Mouse (Mus musculus) left cerebral cortex, adult 18-20 months (tissue): ENCODE results near the gene Rab26. TPM values are rescaled to one million over a fixed set of nuclear protein-coding genes. Genes with fewer than 3 reads are reported as not detected.

Source experiments
- DNase-seq, 2 experiments: peaks; one replicate each; pipeline ENCODE4 v3.0.0; 2021 to 2022; ENCODE audit warnings: low spot score in 2 of 2, mixed read lengths in 1 of 2
- total RNA-seq, 2 experiments: library from RNA; stranded (reverse); gene quantifications; 2 replicates each; pipeline ENCODE4 v1.2.3; 2021

The Rab26 gene
- total RNA-seq, 2 experiments from 2014 or later = 45.8 to 50.0 TPM

DNA sequence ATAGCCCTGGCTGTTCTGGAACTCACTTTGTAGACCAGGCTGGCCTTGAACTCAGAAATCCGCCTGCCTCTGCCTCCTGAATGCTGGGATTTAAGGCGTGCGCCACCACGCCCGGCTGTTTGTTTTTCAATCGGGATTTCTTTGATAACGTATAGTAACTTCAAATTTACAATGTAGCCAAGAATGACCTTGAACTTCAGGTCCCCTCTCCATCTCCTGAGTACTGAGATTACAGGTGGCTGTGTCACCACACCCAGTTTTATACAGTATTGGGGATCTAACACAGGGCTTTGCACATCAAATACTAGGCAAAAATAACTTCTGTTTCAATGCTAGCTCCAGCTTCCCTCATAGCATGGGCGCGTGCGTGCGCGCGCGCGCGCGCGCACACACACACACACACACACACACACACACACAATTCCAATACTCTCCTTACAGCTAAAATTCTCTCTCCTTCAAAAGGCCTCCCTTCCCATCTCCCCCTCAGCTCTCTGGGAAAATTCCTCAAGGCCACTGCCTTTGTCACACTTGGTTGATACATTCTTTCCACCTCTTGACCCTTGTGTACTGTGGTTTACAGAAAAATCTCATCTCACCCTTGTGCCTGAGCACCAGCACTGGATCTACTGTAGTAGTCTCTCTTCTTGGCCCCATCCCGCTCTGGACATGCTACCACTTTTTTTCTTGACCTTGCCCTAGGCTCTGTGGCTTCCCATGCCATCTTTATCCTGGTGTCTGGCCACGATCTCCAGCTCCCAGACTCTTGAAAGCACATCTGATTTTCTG is 52.8 kb downstream of the Rab26 start:
- DNase-seq = no peak

DNA sequence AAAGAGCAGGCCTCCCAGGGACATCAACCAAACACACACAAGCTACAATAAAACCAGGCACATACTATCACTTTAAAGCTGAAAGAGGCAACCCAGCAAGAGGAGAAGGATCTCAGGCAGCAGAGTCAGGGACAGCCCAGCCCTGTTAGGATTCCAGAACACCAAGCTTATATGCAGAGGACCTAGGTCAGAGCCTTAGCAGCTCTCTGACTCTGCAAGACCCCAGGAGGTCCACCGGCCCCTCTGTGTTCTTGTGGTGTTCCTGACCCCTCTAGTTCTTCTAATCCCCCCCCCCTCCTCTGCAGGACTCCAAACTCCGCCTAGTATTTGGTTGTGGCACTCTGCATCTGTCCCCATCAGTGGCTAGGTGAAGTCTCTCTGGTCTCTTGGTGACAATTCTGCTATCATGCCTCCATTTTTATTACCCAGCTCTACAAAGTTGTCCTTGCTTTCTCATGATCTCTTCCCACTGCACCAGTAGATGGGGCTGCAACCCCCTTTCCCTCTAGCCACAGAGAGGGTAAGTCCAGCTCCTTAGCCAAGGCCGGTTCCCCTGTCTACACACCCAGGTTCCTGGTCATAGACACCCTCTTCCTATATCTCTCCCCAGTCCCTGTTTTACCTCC is 53.7 kb downstream of the Rab26 start:
- no peak for DNase-seq

DNA sequence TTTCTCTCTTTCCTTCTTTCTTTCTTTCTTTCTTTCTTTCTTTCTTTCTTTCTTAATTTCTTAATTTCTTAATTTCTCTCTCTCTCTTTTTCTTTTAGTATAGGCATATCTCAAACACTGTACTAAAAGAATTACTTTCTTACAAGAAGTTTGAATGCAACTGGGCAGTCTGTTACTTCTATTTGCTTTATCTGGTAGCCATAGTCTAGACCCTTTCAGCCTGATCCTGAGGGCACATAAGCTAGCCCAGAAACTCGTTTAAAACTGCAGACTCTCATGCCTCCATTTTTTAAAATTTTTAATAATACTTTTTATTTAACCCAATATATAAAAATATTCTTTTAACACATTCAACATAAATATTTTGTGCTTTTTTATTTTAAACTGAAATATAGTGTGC is 54.6 kb downstream of the Rab26 start:
- DNase-seq = no peak

DNA sequence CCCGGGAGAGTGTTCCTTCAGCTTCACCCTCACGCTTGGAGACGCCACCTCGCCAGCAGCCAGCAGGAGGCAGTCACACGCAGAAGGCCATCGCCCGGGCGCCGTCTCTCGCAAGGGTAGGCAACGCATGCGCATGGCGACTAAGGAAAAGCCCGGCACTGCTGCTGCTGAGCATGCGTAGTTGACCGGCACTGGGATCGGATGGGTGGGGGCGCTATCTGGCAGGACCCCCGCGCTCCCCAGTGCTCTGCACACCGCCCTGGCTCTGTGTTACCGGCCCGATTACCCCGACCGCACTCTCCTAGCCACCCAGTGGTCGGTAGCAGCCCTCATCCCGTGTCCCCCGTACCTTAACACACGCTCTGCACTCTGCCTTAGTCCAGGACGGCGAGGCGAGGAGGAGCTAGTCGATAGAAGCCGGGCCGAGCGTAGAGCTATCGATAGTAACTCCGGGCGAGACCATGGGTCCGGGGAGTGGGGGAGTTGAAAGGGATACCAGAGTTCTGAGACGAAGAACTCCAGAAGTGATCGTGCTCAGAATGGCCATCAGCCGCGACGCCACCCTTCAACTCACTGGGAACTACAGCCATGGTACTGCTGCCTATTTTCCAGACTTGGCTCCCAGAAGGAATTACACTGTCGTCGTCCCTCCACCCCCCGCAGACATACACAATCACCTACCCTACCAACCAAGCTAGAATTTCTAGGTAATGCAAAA is 55.2 kb downstream of the Rab26 start, which contains the start of gene Mlst8:
Gene Mlst8, minus strand, starts transcription at position 416 of the 718 bp plus-strand sequence.
- peak; percentile 99 for DNase-seq

DNA sequence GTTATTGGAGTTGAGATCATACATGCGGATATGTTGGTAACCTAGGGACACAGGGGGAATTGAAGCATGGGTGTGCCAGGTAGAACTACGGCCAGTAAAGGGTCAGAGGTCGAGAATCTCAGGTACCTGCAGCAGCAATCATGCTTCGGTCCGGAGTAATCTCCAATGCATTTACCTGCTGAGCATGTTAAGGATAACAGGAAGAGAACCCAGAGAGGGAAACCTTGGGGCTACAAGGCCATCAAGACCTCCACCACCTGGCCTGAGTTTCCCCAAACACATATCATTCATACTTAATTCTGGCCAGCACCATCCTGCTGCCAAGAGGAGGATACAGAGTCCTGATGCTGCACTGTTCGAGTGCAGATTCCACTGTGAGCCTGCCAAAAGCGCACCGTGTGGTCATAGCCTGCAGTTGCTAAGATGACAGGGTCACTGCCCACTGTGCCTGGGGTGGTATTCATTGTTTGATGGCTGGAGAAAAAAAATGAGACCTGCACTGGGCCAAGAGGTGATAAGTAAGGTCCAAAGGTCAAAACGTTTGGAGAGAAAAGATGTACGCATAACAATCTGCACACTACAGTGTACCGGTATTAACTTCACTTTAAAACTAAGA is 55.9 kb downstream of the Rab26 start:
- DNase-seq = no peak

Other genes with a start within 250 kb of the Rab26 start
- 1 to 10 TPM in 1 of 2 experiments, under 1 TPM in 1; 0.91 to 1.3 TPM for gene Abca17, start 183.1 kb downstream of the Rab26 start, total RNA-seq
- 10 to 100 TPM; 66.5 to 69.8 TPM for gene Abca3, start 182.3 kb downstream of the Rab26 start, total RNA-seq
- gene Rnps1, start 119.6 kb downstream of the Rab26 start, total RNA-seq = 100 to 1,000 TPM; 129 to 133 TPM
- 10 to 100 TPM; 28.0 to 28.7 TPM for gene Eci1, start 107.6 kb downstream of the Rab26 start, total RNA-seq
- gene Dnase1l2, start 91.1 kb downstream of the Rab26 start, total RNA-seq = 10 to 100 TPM; 10.0 to 10.1 TPM
- gene E4f1, start 63.9 kb downstream of the Rab26 start, total RNA-seq = 10 to 100 TPM; 32.5 to 34.3 TPM
- gene Pgp, start 63.8 kb downstream of the Rab26 start, total RNA-seq = 10 to 100 TPM; 69.6 to 70.1 TPM
- 1 to 10 TPM; 2.0 to 2.1 TPM for gene Bricd5, start 60.3 kb downstream of the Rab26 start, total RNA-seq
- 10 to 100 TPM; 34.9 to 35.3 TPM for gene Mlst8, start 55.1 kb downstream of the Rab26 start, total RNA-seq
- gene Caskin1, start 45.6 kb downstream of the Rab26 start, total RNA-seq = 100 to 1,000 TPM; 123 to 129 TPM
- gene Traf7, start 6.3 kb downstream of the Rab26 start, total RNA-seq = 10 to 100 TPM; 64.2 to 83.9 TPM
- gene Pkd1, start 15.6 kb upstream of the Rab26 start, total RNA-seq = 10 to 100 TPM; 67.5 to 71.2 TPM
- gene Tsc2, start 98.4 kb upstream of the Rab26 start, total RNA-seq = 100 to 1,000 TPM; 136 to 153 TPM
- 1 to 10 TPM; 4.1 to 7.4 TPM for gene Nthl1, start 98.5 kb upstream of the Rab26 start, total RNA-seq
- gene Slc9a3r2, start 116.1 kb upstream of the Rab26 start, total RNA-seq = 10 to 100 TPM; 47.3 to 52.7 TPM
- 1 to 10 TPM; 2.1 TPM for gene Npw, start 124.2 kb upstream of the Rab26 start, total RNA-seq
- 10 to 100 TPM; 41.4 to 45.5 TPM for gene Zfp598, start 135.5 kb upstream of the Rab26 start, total RNA-seq
- 100 to 1,000 TPM; 191 to 195 TPM for gene Syngr3, start 155.7 kb upstream of the Rab26 start, total RNA-seq
- gene Gfer, start 161.9 kb upstream of the Rab26 start, total RNA-seq = 10 to 100 TPM; 20.6 to 23.9 TPM
- 1 to 10 TPM; 1.9 to 2.1 TPM for gene Noxo1, start 162.0 kb upstream of the Rab26 start, total RNA-seq
- 10 to 100 TPM; 28.5 to 30.5 TPM for gene Tbl3, start 173.4 kb upstream of the Rab26 start, total RNA-seq
- under 1 TPM in 1 of 2 experiments, not detected in 1; 0.56 TPM for gene Rnf151, start 183.9 kb upstream of the Rab26 start, total RNA-seq
- gene Rps2, start 183.9 kb upstream of the Rab26 start, total RNA-seq = 100 to 1,000 TPM; 268 to 301 TPM
- 100 to 1,000 TPM; 220 to 246 TPM for gene Ndufb10, start 190.3 kb upstream of the Rab26 start, total RNA-seq
- under 1 TPM; 0.40 to 0.65 TPM for gene Rpl3l, start 193.6 kb upstream of the Rab26 start, total RNA-seq
- 10 to 100 TPM; 34.9 to 37.2 TPM for gene Msrb1, start 202.4 kb upstream of the Rab26 start, total RNA-seq
- 1 to 10 TPM in 1 of 2 experiments, under 1 TPM in 1; 0.30 to 1.0 TPM for gene Hs3st6, start 218.8 kb upstream of the Rab26 start, total RNA-seq